Mouse (Mus musculus) hindbrain, embryonic 14.5 days (tissue): ENCODE measurements around the gene Hcls1. TPM values are rescaled to one million over a fixed set of nuclear protein-coding genes. Genes with fewer than 3 reads are reported as not detected.

Experiments
- ATAC-seq: fragments of 200-750 bp; cut with Nextera tagmentation; 2 replicates; pipeline ENCODE4 v1.8.0; 2017; ENCODE audit warnings: moderate number of reproducible peaks, mild to moderate bottlenecking, moderate TSS enrichment, moderate library complexity; ENCODE audit not compliant: low FRiP score
- DNase-seq: peaks from one replicate; pipeline ENCODE4 v3.0.0-alpha.2; 2015; ENCODE audit warnings: low spot score
- H3K27ac ChIP-seq: fragments of 300-500 bp; sonication (generic); 2 replicates; pipeline ENCODE4 v1.5.1; 2014; ENCODE audit warnings: mild to moderate bottlenecking, moderate library complexity
- H3K27me3 ChIP-seq: fragments of 300-500 bp; sonication (generic); 2 replicates; pipeline ENCODE4 v1.6.1; 2014; ENCODE audit warnings: mild to moderate bottlenecking, low read length, mixed read lengths; ENCODE audit not compliant: control insufficient read depth, insufficient read depth
- H3K36me3 ChIP-seq: fragments of 300-500 bp; sonication (generic); replicated peaks from 2 replicates; pipeline ENCODE4 v1.6.1; 2014; ENCODE audit not compliant: control insufficient read depth, insufficient read depth
- H3K4me1 ChIP-seq: fragments of 300-500 bp; sonication (generic); replicated peaks from 2 replicates; pipeline ENCODE4 v1.6.1; 2014; ENCODE audit warnings: antibody characterized with exemption, low read length, mixed read lengths; ENCODE audit not compliant: control insufficient read depth, insufficient read depth
- H3K4me2 ChIP-seq: fragments of 300-500 bp; sonication (generic); replicated peaks from 2 replicates; pipeline ENCODE4 v1.6.1; 2014; ENCODE audit warnings: mild to moderate bottlenecking, moderate library complexity
- H3K4me3 ChIP-seq: fragments of 300-500 bp; sonication (generic); replicated peaks from 2 replicates; pipeline ENCODE4 v1.5.1; 2014; ENCODE audit warnings: mild to moderate bottlenecking, low read length
- H3K9ac ChIP-seq: fragments of 300-500 bp; sonication (generic); 2 replicates; pipeline ENCODE4 v1.6.1; 2014
- H3K9me3 ChIP-seq: fragments of 300-500 bp; sonication (generic); 2 replicates; pipeline ENCODE4 v1.6.1; 2016; ENCODE audit warnings: low read length; ENCODE audit not compliant: control insufficient read depth
- WGBS: fragments of 180-500 bp; shearing (Covaris S2); extraction: QIAGEN DNeasy Blood & Tissue Kit; methylation state at CpG from one replicate; pipeline ENCODE4 v1.1.7; 2014; 5-methylcytosine and 5-hydroxymethylcytosine counted together
- polyA plus RNA-seq: library from polyadenylated mRNA; unstranded; fragments of >200 nt; fragmentation: Nextera tagmentation; extraction: Ambion mirVana; gene quantifications from 2 replicates; pipeline ENCODE4 v1.2.1, GENCODE M21; 2014

Gene Hcls1
- 0.73 and 0.99 TPM in 2 replicates for polyA plus RNA-seq

- DNase-seq, result no peak
- Histone ChIP-seq H3K9me3 (no peaks in the 10 kb centered on the region), H3K27me3 (no peaks in the 10 kb centered on the region), H3K36me3 (peaks cover 36% of the 10 kb centered on the region), H3K9ac (no peak within 1 kb of the TSS), H3K4me2 (no peak within 1 kb of the TSS), H3K4me3 (no peak within 1 kb of the TSS), H3K4me1 (no peaks in the 10 kb centered on the region), H3K27ac (no peak within 1 kb of the TSS)
- 84% methylated on average over 7 of the region's 7 CpGs for WGBS
- ATAC-seq, result no peak
Observed at GRCm38 (mm10) chr16:36934841-36935620, at the start of gene Hcls1. TSS of gene Hcls1 (plus strand) at chr16:36934983.

DNA sequence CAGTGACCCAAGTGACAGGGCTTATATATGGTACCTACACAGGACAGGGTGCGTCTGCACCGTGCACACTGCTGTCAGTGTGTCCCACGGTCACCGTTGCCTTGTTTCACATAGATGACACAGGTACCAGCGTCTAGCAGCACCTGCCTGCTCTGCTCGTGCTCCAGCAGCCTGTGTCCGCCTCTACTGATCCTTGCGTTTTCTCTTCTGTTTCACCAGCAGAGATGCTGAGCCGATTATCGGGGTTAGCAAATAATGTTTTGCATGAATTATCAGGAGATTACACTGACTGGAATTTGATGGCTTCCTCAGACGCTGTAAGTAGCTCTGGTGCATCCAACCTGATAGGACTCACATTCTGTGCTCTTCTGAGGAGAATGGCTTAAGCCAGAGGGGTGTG is 48.9 kb upstream of the Hcls1 start:
- Histone ChIP-seq H3K27ac (no peak overlapping the region), H3K4me1 (no peaks in the 10 kb centered on the region), H3K9me3 (no peaks in the 10 kb centered on the region), H3K4me3 (no peak overlapping the region), H3K27me3 (no peaks in the 10 kb centered on the region), H3K4me2 (no peak overlapping the region), H3K9ac (no peak overlapping the region), H3K36me3 (peaks cover 41% of the 10 kb centered on the region)
- WGBS, result 96% methylated on average over 11 of the region's 11 CpGs
- ATAC-seq, result no peak
- no peak for DNase-seq

DNA sequence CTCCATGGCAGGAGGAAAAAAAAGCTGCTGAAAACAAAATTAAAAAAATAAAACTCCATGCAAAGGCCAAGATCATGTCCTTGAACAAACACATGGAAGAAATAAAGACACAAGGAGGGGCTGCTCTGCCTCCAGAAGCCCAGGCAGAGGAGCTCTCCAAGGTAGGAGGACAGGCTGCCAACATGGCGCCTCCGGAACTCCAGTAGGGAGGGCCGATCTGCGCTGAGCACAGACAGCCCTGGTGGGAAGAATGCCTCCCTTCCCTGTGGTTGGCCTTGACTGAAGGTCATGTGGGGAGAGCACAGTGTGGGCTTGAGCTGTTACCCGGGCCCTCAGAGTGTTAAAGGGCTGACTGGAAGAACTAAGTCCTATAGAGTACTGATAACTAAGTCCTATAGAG is 47.2 kb upstream of the Hcls1 start:
- H3K27me3 ChIP-seq, result no peaks in the 10 kb centered on the region
- no peak overlapping the region for H3K27ac ChIP-seq
- DNase-seq, result no peak
- 88% methylated on average over 5 of the region's 5 CpGs for WGBS
- no peak overlapping the region for H3K4me3 ChIP-seq
- no peak overlapping the region for H3K9ac ChIP-seq
- no peaks in the 10 kb centered on the region for H3K4me1 ChIP-seq
- H3K36me3 ChIP-seq, result peaks cover 57% of the 10 kb centered on the region
- no peaks in the 10 kb centered on the region for H3K9me3 ChIP-seq
- H3K4me2 ChIP-seq, result no peak overlapping the region
- no peak for ATAC-seq

GRCm38 (mm10) chr16:36890559-36890958 is 44.2 kb upstream of the Hcls1 start:
- Histone ChIP-seq H3K9me3 (no peaks in the 10 kb centered on the region), H3K27me3 (no peaks in the 10 kb centered on the region), H3K27ac (no peak overlapping the region), H3K9ac (no peak overlapping the region), H3K4me3 (no peak overlapping the region), H3K4me1 (no peaks in the 10 kb centered on the region), H3K4me2 (no peak overlapping the region), H3K36me3 (peaks cover 85% of the 10 kb centered on the region)
- DNase-seq, result no peak
- ATAC-seq, result no peak
- 93% methylated on average over 3 of the region's 3 CpGs for WGBS

- ATAC-seq, result no peak
- Histone ChIP-seq H3K4me2 (no peak overlapping the region), H3K27ac (no peak overlapping the region), H3K9ac (no peak overlapping the region), H3K36me3 (peaks cover 93% of the 10 kb centered on the region), H3K4me1 (no peaks in the 10 kb centered on the region), H3K9me3 (no peaks in the 10 kb centered on the region), H3K27me3 (no peaks in the 10 kb centered on the region), H3K4me3 (no peak overlapping the region)
- DNase-seq, result no peak
- WGBS, result 96% methylated on average over 4 of the region's 4 CpGs
Observed at GRCm38 (mm10) chr16:36891415-36891814, 43.4 kb upstream of the Hcls1 start.

DNA sequence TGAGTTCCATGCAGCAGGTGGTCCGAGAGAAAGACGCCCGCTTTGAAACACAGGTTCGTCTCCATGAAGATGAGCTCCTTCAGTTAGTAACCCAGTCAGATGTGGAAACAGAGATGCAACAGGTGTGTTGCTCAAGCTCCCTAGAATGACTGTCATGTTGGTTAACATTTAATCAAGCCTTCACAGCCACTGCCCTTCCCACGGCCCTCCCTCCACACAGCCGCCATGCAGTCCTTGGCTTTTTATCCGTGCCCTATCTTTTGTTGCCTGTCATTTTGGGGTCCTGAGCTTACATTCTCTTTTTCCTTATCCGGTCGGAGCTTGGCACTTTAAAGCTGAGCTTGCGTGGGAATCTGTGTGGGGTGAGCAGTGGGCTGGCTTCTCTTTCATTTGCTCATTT is 41.5 kb upstream of the Hcls1 start:
- peaks cover 94% of the 10 kb centered on the region for H3K36me3 ChIP-seq
- H3K4me2 ChIP-seq, result no peak overlapping the region
- 88% methylated on average over 10 of the region's 10 CpGs for WGBS
- no peak overlapping the region for H3K9ac ChIP-seq
- DNase-seq (no peak), ATAC-seq (no peak)
- H3K4me1 ChIP-seq, result no peaks in the 10 kb centered on the region
- no peak overlapping the region for H3K27ac ChIP-seq
- H3K27me3 ChIP-seq, result no peaks in the 10 kb centered on the region
- H3K9me3 ChIP-seq, result no peaks in the 10 kb centered on the region
- H3K4me3 ChIP-seq, result no peak overlapping the region

DNA sequence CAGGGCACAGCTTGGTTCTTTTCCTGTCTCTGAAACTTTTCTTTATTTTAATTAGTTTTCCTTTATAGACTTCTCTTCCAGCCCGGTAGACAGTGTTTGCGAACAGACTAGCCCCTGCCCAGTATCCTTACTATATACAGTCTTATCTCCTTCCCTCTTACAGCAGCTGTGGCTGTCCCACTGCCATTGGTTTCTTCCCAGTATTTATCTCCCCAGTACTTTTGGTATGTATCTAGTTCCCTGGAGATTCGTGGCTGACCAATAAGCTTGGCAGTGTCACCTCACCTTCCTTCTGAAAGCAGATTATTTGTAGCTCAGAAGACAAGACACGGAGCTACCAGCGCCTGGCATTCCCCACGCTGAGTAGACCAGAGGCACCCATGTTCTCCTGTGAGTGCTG is 38.1 kb upstream of the Hcls1 start:
- ATAC-seq, result no peak
- 98% methylated on average over 6 of the region's 6 CpGs for WGBS
- Histone ChIP-seq H3K9me3 (no peaks in the 10 kb centered on the region), H3K27me3 (no peaks in the 10 kb centered on the region), H3K4me3 (no peak overlapping the region), H3K27ac (no peak overlapping the region), H3K9ac (no peak overlapping the region), H3K4me1 (no peaks in the 10 kb centered on the region), H3K36me3 (peaks cover 96% of the 10 kb centered on the region), H3K4me2 (no peak overlapping the region)
- no peak for DNase-seq

DNA sequence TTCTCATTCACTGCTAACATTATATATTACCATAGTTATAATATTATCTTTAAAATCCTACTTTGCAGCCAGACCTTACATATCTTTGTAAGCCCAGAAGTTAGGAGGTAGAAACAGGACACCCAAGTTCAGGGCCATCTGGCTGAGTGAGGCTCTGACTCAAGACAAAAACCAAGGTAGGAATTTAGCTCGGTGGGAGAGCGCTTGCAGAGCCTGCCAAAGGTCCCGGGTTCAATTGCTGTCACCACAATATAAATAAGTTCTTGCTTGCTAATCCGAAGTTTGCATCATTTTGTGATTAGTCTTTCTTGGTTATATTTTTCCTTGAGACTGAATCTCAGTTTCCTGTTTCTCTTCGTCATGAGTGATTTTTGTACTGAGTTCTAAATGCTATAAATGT is 31.6 kb upstream of the Hcls1 start:
- Histone ChIP-seq H3K9ac (no peak overlapping the region), H3K36me3 (peaks cover 90% of the 10 kb centered on the region), H3K9me3 (no peaks in the 10 kb centered on the region), H3K4me3 (no peak overlapping the region), H3K4me1 (no peaks in the 10 kb centered on the region), H3K27ac (no peak overlapping the region), H3K27me3 (no peaks in the 10 kb centered on the region), H3K4me2 (no peak overlapping the region)
- 94% methylated on average over 5 of the region's 5 CpGs for WGBS
- no peak for DNase-seq
- ATAC-seq, result no peak

DNA sequence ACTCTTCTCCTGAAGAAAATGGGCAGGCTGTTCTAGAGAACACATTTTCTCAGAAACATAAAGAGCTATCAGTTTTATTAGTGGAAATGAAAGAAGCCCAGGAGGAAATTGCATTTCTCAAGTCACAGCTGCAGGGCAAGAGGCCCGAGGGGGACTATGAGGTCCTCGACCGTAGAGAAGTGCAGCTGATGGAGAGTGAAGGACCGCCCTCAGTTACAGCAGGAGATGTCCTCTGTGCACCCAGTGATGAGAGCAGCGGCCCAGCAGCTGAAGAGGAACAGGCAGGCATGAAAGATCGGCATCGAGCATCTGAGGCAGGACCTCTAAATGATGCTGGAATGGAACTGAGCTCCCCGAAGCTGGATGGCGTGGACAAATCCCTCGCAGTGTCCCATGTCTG is 22.9 kb upstream of the Hcls1 start:
- Histone ChIP-seq H3K36me3 (peaks cover 90% of the 10 kb centered on the region), H3K27ac (no peak overlapping the region), H3K27me3 (no peaks in the 10 kb centered on the region), H3K9me3 (no peaks in the 10 kb centered on the region), H3K4me3 (no peak overlapping the region), H3K9ac (no peak overlapping the region), H3K4me2 (no peak overlapping the region), H3K4me1 (no peaks in the 10 kb centered on the region)
- WGBS, result 91% methylated on average over 10 of the region's 10 CpGs
- DNase-seq, result no peak
- ATAC-seq, result no peak

GRCm38 (mm10) chr16:36912311-36912710 is 22.5 kb upstream of the Hcls1 start:
- H3K27me3 ChIP-seq, result no peaks in the 10 kb centered on the region
- no peak overlapping the region for H3K4me3 ChIP-seq
- H3K4me2 ChIP-seq, result no peak overlapping the region
- ATAC-seq (no peak), DNase-seq (no peak)
- no peaks in the 10 kb centered on the region for H3K4me1 ChIP-seq
- no peak overlapping the region for H3K9ac ChIP-seq
- H3K36me3 ChIP-seq, result peaks cover 90% of the 10 kb centered on the region
- 94% methylated on average over 13 of the region's 13 CpGs for WGBS
- H3K9me3 ChIP-seq, result no peaks in the 10 kb centered on the region
- H3K27ac ChIP-seq, result no peak overlapping the region
